Mouse (Mus musculus) limb, embryonic 14.5 days (tissue): ENCODE data around the gene Dand5. TPM values are rescaled to one million over a fixed set of nuclear protein-coding genes. Genes with fewer than 3 reads are reported as not detected.

ENCODE experiments used
- ATAC-seq: fragments of 200-750 bp; cut with Nextera tagmentation; 2 replicates; pipeline ENCODE4 v1.8.0; 2017; ENCODE audit warnings: low read depth, moderate number of reproducible peaks, moderate TSS enrichment; ENCODE audit not compliant: low FRiP score
- DNase-seq: peaks from one replicate; pipeline ENCODE4 v3.0.0-alpha.2; 2015; ENCODE audit warnings: low spot score
- H3K27ac ChIP-seq: fragments of 300-500 bp; sonication (generic); replicated peaks from 2 replicates; pipeline ENCODE4 v1.5.1; 2014; ENCODE audit warnings: low read depth, mild to moderate bottlenecking, low read length, moderate library complexity, mixed read lengths
- H3K27me3 ChIP-seq: fragments of 300-500 bp; sonication (generic); 2 replicates; pipeline ENCODE4 v1.6.1; 2014; ENCODE audit warnings: low read length, mixed read lengths; ENCODE audit not compliant: control insufficient read depth, insufficient read depth
- H3K36me3 ChIP-seq: fragments of 300-500 bp; sonication (generic); 2 replicates; pipeline ENCODE4 v1.6.1; 2014; ENCODE audit warnings: mild to moderate bottlenecking, low read length, moderate library complexity, mixed read lengths; ENCODE audit not compliant: control insufficient read depth, insufficient read depth
- H3K4me1 ChIP-seq: fragments of 300-500 bp; sonication (generic); 2 replicates; pipeline ENCODE4 v1.6.1; 2014; ENCODE audit warnings: antibody characterized with exemption, low read length, mixed read lengths; ENCODE audit not compliant: control insufficient read depth, insufficient read depth
- H3K4me2 ChIP-seq: fragments of 300-500 bp; sonication (generic); replicated peaks from 2 replicates; pipeline ENCODE4 v1.6.1; 2014; ENCODE audit warnings: low read depth, mild to moderate bottlenecking, low read length, moderate library complexity; ENCODE audit not compliant: severe bottlenecking
- H3K4me3 ChIP-seq: fragments of 300-500 bp; sonication (generic); replicated peaks from 2 replicates; pipeline ENCODE4 v1.5.1; 2014; ENCODE audit warnings: low read length
- H3K9ac ChIP-seq: fragments of 300-500 bp; sonication (generic); 2 replicates; pipeline ENCODE4 v1.6.1; 2014; ENCODE audit warnings: mild to moderate bottlenecking, low read depth, low read length, moderate library complexity; ENCODE audit not compliant: severe bottlenecking
- H3K9me3 ChIP-seq: fragments of 300-500 bp; sonication (generic); 2 replicates; pipeline ENCODE4 v1.6.1; 2016; ENCODE audit warnings: low read length; ENCODE audit not compliant: control insufficient read depth
- POLR2A ChIP-seq: fragments of 200-500 bp; IDR thresholded peaks from 2 replicates; pipeline ENCODE4 v1.8.0; 2012; ENCODE audit warnings: inconsistent platforms, mild to moderate bottlenecking, moderate library complexity, borderline replicate concordance; ENCODE audit not compliant: insufficient read depth, insufficient read length; ENCODE audit errors: extremely low read depth
- WGBS: fragments of 180-500 bp; shearing (Covaris S2); extraction: QIAGEN DNeasy Blood & Tissue Kit; methylation state at CpG from one replicate; pipeline ENCODE4 v1.1.7; 2014; 5-methylcytosine and 5-hydroxymethylcytosine counted together
- polyA plus RNA-seq, 2 experiments: library from polyadenylated mRNA; depleted of rRNA in 1 of 2; stranded (reverse) in 1 of 2; unstranded in 1 of 2; fragments of >200 nt; fragmentation: Nextera tagmentation in 1 of 2; extraction: Ambion mirVana in 1 of 2; gene quantifications; 2 replicates each; pipeline versions ENCODE4 v1.2.1 to v1.2.3; 2012 to 2014

The Dand5 gene
- 5.7 and 5.9 TPM in 2 replicates for polyA plus RNA-seq (2012; rRNA removed)
- polyA plus RNA-seq (2014; fragmentation: Nextera tagmentation; extraction: Ambion mirVana), result 6.4 and 6.9 TPM in 2 replicates

DNA sequence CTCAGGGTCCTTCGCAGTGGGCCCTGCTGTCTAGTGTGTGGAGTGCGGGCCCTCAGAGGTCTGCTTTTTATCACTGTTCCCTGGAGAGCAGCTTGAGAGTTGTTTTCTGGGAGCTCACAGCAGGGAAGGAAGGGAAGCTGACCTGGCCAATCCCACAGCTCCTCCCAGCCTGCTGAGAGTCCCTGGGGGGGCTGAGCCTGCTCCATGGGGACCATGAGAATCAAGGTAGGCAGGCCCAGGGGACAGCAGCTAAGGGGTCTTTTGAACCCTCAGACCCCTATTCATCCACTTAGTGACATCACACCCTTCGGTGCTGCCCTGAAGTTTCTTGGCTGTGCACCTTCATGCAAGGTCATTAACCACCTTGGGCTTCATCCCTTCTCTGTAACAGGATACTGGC lies at the start of gene Dand5:
Gene Dand5, minus strand, starts transcription at position 101 of the 400 bp plus-strand sequence.
- no peak within 1 kb of the TSS for H3K27ac ChIP-seq

DNA sequence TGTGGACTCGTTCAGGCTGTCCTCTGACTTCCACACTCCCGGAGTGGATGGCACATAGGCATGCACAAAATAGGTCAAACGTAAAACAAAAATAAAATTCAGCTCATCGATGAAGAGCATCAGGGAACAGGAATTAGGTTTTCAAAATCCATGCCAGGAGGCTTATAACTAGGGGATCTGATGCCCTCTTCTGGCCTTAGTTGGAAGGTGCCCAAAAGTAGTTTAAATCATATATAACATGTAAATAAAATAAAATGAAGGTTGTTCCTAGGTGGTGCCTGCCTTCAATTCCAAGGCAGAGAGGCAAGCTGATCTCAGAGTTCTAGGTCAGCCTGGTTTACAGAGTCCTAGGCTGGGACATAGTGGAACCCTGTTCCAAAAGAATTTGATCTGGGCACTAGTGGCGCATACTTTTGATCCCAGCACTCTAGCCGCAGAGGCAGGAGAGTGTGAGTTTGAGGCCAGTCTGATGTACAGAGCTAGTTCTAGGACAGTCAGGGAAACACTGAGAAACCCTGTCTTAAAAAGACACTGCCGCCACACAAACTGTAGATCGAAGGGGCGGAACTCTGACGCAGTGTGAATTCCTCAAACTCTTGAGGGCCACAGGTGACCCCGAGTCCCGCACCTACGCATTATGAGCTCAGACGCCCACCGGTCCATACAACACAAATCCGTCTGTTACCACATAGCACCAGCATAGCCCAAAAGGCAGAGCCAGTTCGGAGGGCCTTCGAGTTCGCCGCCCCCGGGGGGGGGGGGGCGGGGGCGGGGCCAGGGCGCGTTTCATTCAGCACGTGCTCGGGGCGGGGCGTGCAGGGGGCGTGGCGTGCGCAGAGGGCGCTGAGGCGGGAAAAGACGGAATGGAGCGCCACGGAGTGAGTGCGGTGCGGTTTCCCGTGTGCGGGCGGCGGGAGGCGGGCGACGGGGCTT lies 49.0 kb upstream of the Dand5 start, which contains the start of gene Syce2:
Gene Syce2, plus strand, starts transcription at position 736 of the 933 bp plus-strand sequence.
- peak; percentile 64 for DNase-seq
- Histone ChIP-seq H3K9me3 (no peaks in the 10 kb centered on the region), H3K27me3 (no peaks in the 10 kb centered on the region), H3K9ac (peak within 1 kb of the TSS; percentile 60), H3K4me2 (peak within 1 kb of the TSS; percentile 99), H3K27ac (no peak within 1 kb of the TSS), H3K4me1 (peaks cover 13% of the 10 kb centered on the region), H3K36me3 (peaks cover 32% of the 10 kb centered on the region), H3K4me3 (peak within 1 kb of the TSS; percentile 49)
- WGBS, result 16% methylated on average over 37 of the region's 46 CpGs
- no peak for TF ChIP-seq POLR2A
- peak; percentile 80; the same call in 1 of the 2 replicates for ATAC-seq

More for the DNA sequence above, at the start of gene Dand5:
- no peaks in the 10 kb centered on the region for H3K27me3 ChIP-seq
- no peak within 1 kb of the TSS for H3K9ac ChIP-seq
- ATAC-seq, result no peak
- 0 out of 2 replicates have a peak, but pooled peaks cover 4% of the 10 kb centered on the region for H3K4me1 ChIP-seq
- peak within 1 kb of the TSS; percentile 17; the same call in 1 of the 2 replicates for H3K4me3 ChIP-seq
- peak within 1 kb of the TSS; percentile 51 for H3K4me2 ChIP-seq
- no peaks in the 10 kb centered on the region for H3K36me3 ChIP-seq
- DNase-seq, result no peak
- 30% methylated on average over 3 of the region's 3 CpGs for WGBS
- no peak for TF ChIP-seq POLR2A
- H3K9me3 ChIP-seq, result no peaks in the 10 kb centered on the region

DNA sequence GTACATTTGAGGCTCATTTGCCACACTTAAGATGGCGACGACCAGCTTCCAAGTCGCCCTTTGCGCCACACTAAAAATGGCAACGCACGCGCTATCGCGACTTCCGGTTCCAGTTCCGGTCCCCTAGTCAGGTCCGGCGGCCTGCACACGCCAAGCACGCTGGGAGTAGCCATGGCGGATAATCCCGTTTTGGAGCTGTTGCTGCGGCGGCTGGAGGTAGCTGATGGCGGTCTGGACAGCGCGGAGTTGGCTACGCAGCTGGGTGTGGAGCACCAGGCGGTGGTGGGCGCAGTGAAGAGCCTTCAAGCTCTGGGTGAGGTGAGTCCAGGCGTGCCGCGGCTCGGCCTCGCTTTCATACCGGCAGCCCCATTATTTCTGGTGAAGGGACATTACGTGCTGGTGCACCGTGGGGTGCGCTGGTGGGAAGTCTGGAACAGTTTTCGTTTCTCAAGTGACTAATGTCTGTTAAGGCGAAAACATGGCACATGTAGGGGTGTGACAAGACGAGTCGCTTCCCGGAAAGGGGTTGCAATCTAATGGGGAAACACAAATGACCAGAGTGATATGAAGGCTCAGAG lies 34.3 kb upstream of the Dand5 start, which contains the start of gene Farsa:
Gene Farsa, plus strand, starts transcription at position 126 of the 578 bp plus-strand sequence.
- peak within 1 kb of the TSS; percentile 85 for H3K4me2 ChIP-seq
- ATAC-seq, result peak; percentile 91
- peak; percentile 93 for DNase-seq
- peak; percentile 96; the same call in 1 of the 2 replicates for TF ChIP-seq POLR2A
- peak within 1 kb of the TSS; percentile 87 for H3K4me3 ChIP-seq
- H3K9ac ChIP-seq, result peak within 1 kb of the TSS; percentile 78
- H3K27me3 ChIP-seq, result no peaks in the 10 kb centered on the region
- 3% methylated on average over 39 of the region's 39 CpGs for WGBS
- peaks cover 28% of the 10 kb centered on the region for H3K36me3 ChIP-seq
- peak within 1 kb of the TSS; percentile 68 for H3K27ac ChIP-seq
- peaks cover 11% of the 10 kb centered on the region for H3K4me1 ChIP-seq
- no peaks in the 10 kb centered on the region for H3K9me3 ChIP-seq

DNA sequence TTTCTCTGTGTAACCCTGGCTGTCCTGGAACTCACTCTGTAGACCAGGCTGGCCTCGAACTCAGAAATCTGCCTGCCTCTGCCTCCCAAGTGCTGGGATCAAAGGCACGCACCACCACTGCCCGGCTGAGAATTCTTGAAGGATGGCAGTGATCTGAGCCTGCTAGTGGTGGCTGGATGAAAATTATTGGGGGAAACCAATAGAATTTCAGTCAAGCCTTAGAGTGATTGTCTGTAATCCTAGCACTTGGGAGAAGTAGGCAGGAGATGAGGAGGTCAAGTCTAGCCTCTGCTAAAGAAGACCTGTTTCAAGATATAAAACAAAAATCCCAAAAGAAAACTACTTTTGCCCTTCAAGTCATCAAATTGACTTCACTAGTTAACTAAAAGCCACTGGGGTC lies 33.8 kb upstream of the Dand5 start:
- H3K36me3 ChIP-seq, result peaks cover 23% of the 10 kb centered on the region
- peaks cover 11% of the 10 kb centered on the region for H3K4me1 ChIP-seq
- H3K4me2 ChIP-seq, result peak overlapping the region; percentile 85
- H3K27ac ChIP-seq, result no peak overlapping the region
- H3K9me3 ChIP-seq, result no peaks in the 10 kb centered on the region
- no peak overlapping the region for H3K9ac ChIP-seq
- whole genome bisulfite sequencing, result 94% methylated on average over 3 of the region's 3 CpGs
- no peak for TF ChIP-seq POLR2A
- ATAC-seq (no peak), DNase-seq (no peak)
- H3K27me3 ChIP-seq, result no peaks in the 10 kb centered on the region
- peak overlapping the region; percentile 87 for H3K4me3 ChIP-seq

DNA sequence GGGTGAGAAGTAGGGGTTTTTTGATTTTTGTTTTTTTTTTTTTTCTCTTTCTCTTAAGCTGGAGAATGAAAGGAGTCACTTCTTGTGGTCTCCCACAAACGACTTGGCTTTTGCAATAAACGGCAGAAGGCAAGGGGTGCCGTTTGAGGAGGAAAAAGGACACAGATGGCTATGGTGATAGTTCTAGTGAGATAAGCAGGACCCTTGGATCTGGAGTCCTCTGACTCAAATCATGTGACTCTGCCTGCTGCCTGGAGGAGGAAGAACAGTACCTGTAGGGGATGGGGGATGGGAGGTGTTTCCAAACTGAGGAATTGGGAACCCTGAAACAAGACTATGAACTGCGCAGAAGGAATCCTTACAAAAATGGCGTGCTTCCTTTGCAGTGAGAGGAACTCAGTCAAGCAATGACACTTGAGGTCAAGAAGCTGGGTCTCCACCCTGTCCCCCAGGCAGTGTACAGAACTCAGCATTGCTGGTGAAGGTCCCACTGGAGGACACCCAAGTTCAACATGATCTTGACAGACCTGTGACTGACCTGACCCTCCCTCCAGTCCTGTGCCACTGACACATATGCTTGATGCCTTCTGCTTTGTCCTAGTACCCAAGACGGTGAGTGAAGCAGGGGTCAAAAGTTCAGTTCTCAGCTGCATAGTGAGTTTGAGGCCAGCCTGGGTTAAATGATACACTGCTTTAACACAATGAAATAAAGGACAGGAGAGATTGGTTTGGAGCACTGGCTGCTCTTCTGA lies 25.2 kb upstream of the Dand5 start:
- H3K4me3 ChIP-seq, result peak overlapping the region; percentile 79
- peaks cover 20% of the 10 kb centered on the region; the same call in 1 of the 2 replicates for H3K4me1 ChIP-seq
- peaks cover 29% of the 10 kb centered on the region for H3K36me3 ChIP-seq
- no peak for TF ChIP-seq POLR2A
- WGBS, result 41% methylated on average over 6 of the region's 6 CpGs
- DNase-seq, result no peak
- H3K27me3 ChIP-seq, result no peaks in the 10 kb centered on the region
- H3K27ac ChIP-seq, result peak overlapping the region; percentile 76
- peak overlapping the region; percentile 63 for H3K9ac ChIP-seq
- no peak for ATAC-seq
- no peaks in the 10 kb centered on the region for H3K9me3 ChIP-seq
- peak overlapping the region; percentile 74 for H3K4me2 ChIP-seq
